Mouse (Mus musculus): ENCODE results near the gene Tex9. TPM values are rescaled to one million over a fixed set of nuclear protein-coding genes. Genes with fewer than 3 reads are reported as not detected.
"Not testable (repeated sequence)": the region's sequence is repeated elsewhere in the genome, so short reads cannot be mapped to it uniquely, and the experiment has no call there.

Gene Tex9
- polyA plus RNA-seq, 1 experiment from 2014 or later = 23.6 TPM

GRCm38 (mm10) chr9:72459703-72460102 is 32.3 kb downstream of the Tex9 start:
- no peaks in the 10 kb centered on the region for H3K27me3 ChIP-seq
- ATAC-seq (no peak), DNase-seq (ENCODE audit: low read depth, low spot score) (no peak)
- ChIA-PET POLR2A (no interaction called here), CTCF (interaction anchor here (4.1 kb wide), 1 partner anchor 12 kb away, joined by 36 read pairs; no protein-coding TSS in a partner anchor)
- in situ Hi-C loops (cut with MboI; ENCODE audit: low pct_unique_long_range_greater_than_20kb) = loop anchor here (5.0 to 10.0 kb wide), 2 partner anchors 133 to 215 kb away; no protein-coding TSS in a partner anchor
- TF ChIP-seq CTCF (IDR thresholded peaks at IDR 0.05) = no peak

DNA sequence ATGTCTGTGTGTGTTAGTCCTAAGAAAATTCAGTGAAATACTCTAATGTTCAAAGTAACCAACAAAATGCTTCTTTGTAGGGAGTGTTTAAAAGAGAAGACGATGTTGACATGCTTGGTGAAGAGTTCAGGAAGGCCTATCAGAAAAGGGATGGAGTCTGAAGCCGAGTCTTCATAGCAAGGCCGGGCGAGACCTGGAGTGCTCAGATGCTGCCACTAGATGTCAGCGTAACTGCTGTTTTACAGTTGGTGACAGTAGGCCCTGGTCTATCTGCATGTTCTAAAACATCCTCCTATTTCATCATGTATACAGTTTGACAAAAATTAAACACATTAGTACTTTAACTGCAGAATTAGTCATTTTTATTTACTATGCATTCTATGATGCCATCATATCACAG is 33.8 kb downstream of the Tex9 start:
- POLR2A ChIA-PET = no interaction called here
- H3K27me3 ChIP-seq = no peaks in the 10 kb centered on the region
- CTCF ChIA-PET = interaction anchor here (0.8 to 4.1 kb wide), 5 partner anchors 9 to 148 kb away, joined by 3 to 36 read pairs (median 3); no protein-coding TSS in a partner anchor
- peak; percentile 87 for TF ChIP-seq CTCF (IDR thresholded peaks at IDR 0.05)
- ATAC-seq (no peak), DNase-seq (ENCODE audit: low read depth, low spot score) (no peak)
- in situ Hi-C loops (cut with MboI; ENCODE audit: low pct_unique_long_range_greater_than_20kb) = no loop called here

DNA sequence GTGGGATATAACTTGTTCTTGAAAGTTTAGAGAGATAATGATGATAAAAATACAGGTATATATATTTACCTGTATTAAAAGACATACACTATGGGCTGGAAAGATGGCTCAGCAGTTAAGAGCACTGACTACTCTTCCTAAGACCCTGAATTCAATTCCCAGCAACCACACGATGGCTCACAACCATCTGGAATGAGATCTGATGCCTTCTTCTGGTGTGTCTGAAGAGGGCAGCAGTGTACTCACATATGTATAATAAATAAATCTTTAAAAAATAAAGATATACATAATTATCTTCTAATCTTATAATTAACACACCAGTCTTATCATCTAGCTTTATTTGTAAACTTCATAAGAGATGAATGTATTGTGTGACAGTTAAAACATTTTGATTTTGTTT is 35.6 kb downstream of the Tex9 start:
- in situ Hi-C loops (cut with MboI; ENCODE audit: low pct_unique_long_range_greater_than_20kb) = no loop called here
- ATAC-seq (no peak), DNase-seq (ENCODE audit: low read depth, low spot score) (no peak)
- ChIA-PET POLR2A (no interaction called here), CTCF (interaction anchor here (1.1 to 4.1 kb wide), 2 partner anchors 9 to 11 kb away, joined by 4 to 36 read pairs; no protein-coding TSS in a partner anchor)
- no peak for TF ChIP-seq CTCF (IDR thresholded peaks at IDR 0.05)
- no peaks in the 10 kb centered on the region for H3K27me3 ChIP-seq

GRCm38 (mm10) chr9:72454281-72454680 is 37.7 kb downstream of the Tex9 start:
- ATAC-seq; H3K27me3 ChIP-seq; in situ Hi-C loops (cut with MboI; ENCODE audit: low pct_unique_long_range_greater_than_20kb); CTCF ChIA-PET; DNase-seq (ENCODE audit: low read depth, low spot score); POLR2A ChIA-PET: not testable (repeated sequence)

- in situ Hi-C loops (cut with MboI; ENCODE audit: low pct_unique_long_range_greater_than_20kb) = no loop called here
- no peaks in the 10 kb centered on the region for H3K27me3 ChIP-seq
- no peak for TF ChIP-seq CTCF (IDR thresholded peaks at IDR 0.05)
- POLR2A ChIA-PET = no interaction called here
- CTCF ChIA-PET = interaction anchor here (1.1 kb wide), 1 partner anchor 18 kb away, joined by 3 read pairs; no protein-coding TSS in a partner anchor
- ATAC-seq (no peak), DNase-seq (ENCODE audit: low read depth, low spot score) (no peak)
These were observed 40.9 kb downstream of the Tex9 start for GRCm38 (mm10) chr9:72451111-72451510.

- in situ Hi-C loops (cut with MboI; ENCODE audit: low pct_unique_long_range_greater_than_20kb) = no loop called here
- ATAC-seq (no peak), DNase-seq (ENCODE audit: low read depth, low spot score) (no peak)
- ChIA-PET POLR2A (no interaction called here), CTCF (interaction anchor here (1.1 kb wide), 1 partner anchor 18 kb away, joined by 3 read pairs; no protein-coding TSS in a partner anchor)
- H3K27me3 ChIP-seq = no peaks in the 10 kb centered on the region
- no peak for TF ChIP-seq CTCF (IDR thresholded peaks at IDR 0.05)
These were observed 41.6 kb downstream of the Tex9 start for GRCm38 (mm10) chr9:72450363-72450762.

- in situ Hi-C loops (cut with MboI; ENCODE audit: low pct_unique_long_range_greater_than_20kb) = no loop called here
- CTCF ChIA-PET = interaction anchor here (1.1 to 5.2 kb wide), 3 partner anchors 8 to 19 kb away, joined by 3 to 36 read pairs (median 5); no protein-coding TSS in a partner anchor
- no peaks in the 10 kb centered on the region for H3K27me3 ChIP-seq
- ATAC-seq (no peak), DNase-seq (ENCODE audit: low read depth, low spot score) (no peak)
- TF ChIP-seq CTCF (IDR thresholded peaks at IDR 0.05) = no peak
- POLR2A ChIA-PET = no interaction called here
These were observed 42.2 kb downstream of the Tex9 start for GRCm38 (mm10) chr9:72449841-72450240.

- POLR2A ChIA-PET = no interaction called here
- in situ Hi-C loops (cut with MboI; ENCODE audit: low pct_unique_long_range_greater_than_20kb) = no loop called here
- ATAC-seq (no peak), DNase-seq (ENCODE audit: low read depth, low spot score) (no peak)
- no peak for TF ChIP-seq CTCF (IDR thresholded peaks at IDR 0.05)
- H3K27me3 ChIP-seq = no peaks in the 10 kb centered on the region
- CTCF ChIA-PET = interaction anchor here (1.5 to 5.2 kb wide), 3 partner anchors 8 to 18 kb away, joined by 5 to 36 read pairs (median 14); partner anchors contain the start of gene Mns1
These were observed 42.6 kb downstream of the Tex9 start for GRCm38 (mm10) chr9:72449367-72449766.

- TF ChIP-seq CTCF (IDR thresholded peaks at IDR 0.05) = peak; percentile 81
- no peaks in the 10 kb centered on the region for H3K27me3 ChIP-seq
- ATAC-seq (no peak), DNase-seq (ENCODE audit: low read depth, low spot score) (no peak)
- in situ Hi-C loops (cut with MboI; ENCODE audit: low pct_unique_long_range_greater_than_20kb) = no loop called here
- ChIA-PET CTCF (interaction anchor here (1.0 to 5.2 kb wide), 5 partner anchors 10 to 61 kb away, joined by 3 to 36 read pairs (median 3); partner anchors contain the start of gene Mns1), POLR2A (no interaction called here)
These were observed 44.0 kb downstream of the Tex9 start for GRCm38 (mm10) chr9:72448026-72448425.

DNA sequence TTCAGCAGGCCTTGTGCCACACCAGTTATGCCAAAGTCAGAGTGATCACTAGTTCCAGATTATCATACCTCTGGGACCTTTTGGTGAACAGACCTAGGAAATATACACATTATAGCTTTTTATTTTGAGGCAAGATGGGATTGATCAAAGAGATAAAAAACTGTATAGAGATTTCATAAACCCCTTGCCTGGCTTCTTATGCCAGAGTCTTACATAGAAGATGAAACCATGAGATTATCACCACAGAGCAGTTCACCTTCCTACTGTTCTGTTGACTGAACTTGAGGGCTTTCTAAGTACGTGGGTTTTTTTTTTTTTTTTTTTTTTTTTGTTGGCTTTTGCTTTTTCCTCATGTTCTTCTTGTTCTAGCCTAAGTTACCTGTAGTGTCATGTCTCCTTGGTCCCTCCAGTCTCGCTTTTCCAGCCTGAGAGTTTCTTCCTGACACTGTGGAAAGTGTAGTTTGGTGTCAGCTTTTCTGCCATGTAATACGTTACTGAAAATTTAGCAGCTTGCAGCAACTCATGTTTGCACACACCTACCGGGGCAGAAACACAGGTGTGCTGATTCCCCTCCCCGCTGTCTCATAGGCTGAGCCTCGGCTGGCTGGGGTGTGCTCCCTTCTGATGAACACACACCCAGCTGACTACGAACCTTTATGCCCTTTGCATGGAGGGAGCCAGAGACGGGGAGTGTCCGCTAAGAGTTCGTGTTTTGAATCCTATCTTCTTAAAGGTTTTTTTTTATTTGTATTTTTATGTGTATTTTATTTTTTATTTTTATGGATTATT is 49.9 kb downstream of the Tex9 start:
- H3K27me3 ChIP-seq = no peaks in the 10 kb centered on the region
- in situ Hi-C loops (cut with MboI; ENCODE audit: low pct_unique_long_range_greater_than_20kb) = no loop called here
- TF ChIP-seq CTCF (IDR thresholded peaks at IDR 0.05) = no peak
- DNase-seq (ENCODE audit: low read depth, low spot score) = no peak
- CTCF ChIA-PET = interaction anchor here (1.5 kb wide), 1 partner anchor 38 kb away, joined by 3 read pairs; no protein-coding TSS in a partner anchor
- POLR2A ChIA-PET = no interaction called here
- ATAC-seq = no peak
